Mouse (Mus musculus) gonadal fat pad, adult 2 months (tissue): ENCODE data around the gene Grem1. TPM values are rescaled to one million over a fixed set of nuclear protein-coding genes. Genes with fewer than 3 reads are reported as not detected.

Experiments used
- DNase-seq: peaks from one replicate; pipeline ENCODE4 v3.0.0-alpha.2; 2012; ENCODE audit warnings: low read depth
- polyA plus RNA-seq: library from polyadenylated mRNA; depleted of rRNA; stranded (reverse); fragments of >200 nt; gene quantifications from 2 replicates; pipeline ENCODE4 v1.2.3, GENCODE M21; 2012; rRNA removed

Grem1 gene
- polyA plus RNA-seq, 1 experiment = 0.49 TPM

- no peak for DNase-seq
Observed at GRCm38 (mm10) chr2:113757525-113758310, 728 bp downstream of the Grem1 start.

GRCm38 (mm10) chr2:113756924-113757524 is 1.4 kb downstream of the Grem1 start:
- DNase-seq = no peak

- no peak for DNase-seq
Observed at GRCm38 (mm10) chr2:113749721-113750120, 8.7 kb downstream of the Grem1 start.

- no peak for DNase-seq
Observed at GRCm38 (mm10) chr2:113749309-113749708, 9.1 kb downstream of the Grem1 start.

- no peak for DNase-seq
Observed at GRCm38 (mm10) chr2:113728581-113728980, 29.9 kb downstream of the Grem1 start.

GRCm38 (mm10) chr2:113714801-113715200 is 43.6 kb downstream of the Grem1 start:
- DNase-seq = no peak

GRCm38 (mm10) chr2:113713406-113713805 is 45.0 kb downstream of the Grem1 start:
- no peak for DNase-seq

- DNase-seq = no peak
Observed at GRCm38 (mm10) chr2:113707507-113707906, 50.9 kb downstream of the Grem1 start.

- DNase-seq = no peak
Observed at GRCm38 (mm10) chr2:113701507-113701906, 56.9 kb downstream of the Grem1 start.

GRCm38 (mm10) chr2:113696647-113697046 is 61.8 kb downstream of the Grem1 start:
- DNase-seq = no peak

- DNase-seq = no peak
Observed at GRCm38 (mm10) chr2:113696222-113696621, 62.2 kb downstream of the Grem1 start.

Other genes starting within 250 kb of the Grem1 start
- 3.4 and 3.9 TPM in 2 replicates for gene Scg5, start 70.5 kb upstream of the Grem1 start, polyA plus RNA-seq
- gene Arhgap11a, start 90.0 kb upstream of the Grem1 start, polyA plus RNA-seq = 2.5 and 3.7 TPM in 2 replicates